Mouse (Mus musculus) ovary, adult 10 weeks (tissue): ENCODE measurements around the gene Pgam2. TPM values are rescaled to one million over a fixed set of nuclear protein-coding genes. Genes with fewer than 3 reads are reported as not detected.

Experiments
- polyA plus RNA-seq: library from polyadenylated mRNA; stranded (reverse); fragments of 350-450 nt; fragmentation: Illumina TruSeq; extraction: RNeasy Lipid Tissue Mini Kit (QIAGEN cat#74804); gene quantifications from one replicate; pipeline ENCODE4 v1.2.3, GENCODE M21; 2014

The Pgam2 gene
- not detected for polyA plus RNA-seq

GRCm38 (mm10) chr11:5803551-5803981, at the start of gene Pgam2:
Gene Pgam2, minus strand, starts transcription at chr11:5803733.

GRCm38 (mm10) chr11:5837251-5838246, 34.0 kb upstream of the Pgam2 start, which contains the start of gene Polm:
Gene Polm, minus strand, starts transcription at chr11:5838016.

GRCm38 (mm10) chr11:5788056-5789014, 15.2 kb downstream of the Pgam2 start, which contains the start of gene Dbnl:
Gene Dbnl, plus strand, starts transcription at chr11:5788488.

GRCm38 (mm10) chr11:5761820-5762632, 41.5 kb downstream of the Pgam2 start, which contains the start of gene Urgcp:
Gene Urgcp, minus strand, starts transcription at chr11:5762376.

Other genes with a start within 250 kb of the Pgam2 start
- gene Ankrd36, start 234.0 kb downstream of the Pgam2 start, polyA plus RNA-seq, result not detected
- 5.3 TPM for gene Mrps24, start 88.1 kb downstream of the Pgam2 start, polyA plus RNA-seq
- gene Urgcp, start 41.4 kb downstream of the Pgam2 start, polyA plus RNA-seq, result 5.2 TPM
- gene Dbnl, start 15.2 kb downstream of the Pgam2 start, polyA plus RNA-seq, result 2.4 TPM
- gene Polm, start 34.3 kb upstream of the Pgam2 start, polyA plus RNA-seq, result 0.37 TPM
- 13.1 TPM for gene Aebp1, start 58.2 kb upstream of the Pgam2 start, polyA plus RNA-seq
- gene Pold2, start 74.6 kb upstream of the Pgam2 start, polyA plus RNA-seq, result 0.46 TPM
- not detected for gene Myl7, start 95.0 kb upstream of the Pgam2 start, polyA plus RNA-seq
- gene Gck, start 146.3 kb upstream of the Pgam2 start, polyA plus RNA-seq, result not detected
- 40.7 TPM for gene Ykt6, start 152.0 kb upstream of the Pgam2 start, polyA plus RNA-seq